ENCODE assay signal across 7 mouse cellular contexts in the genomic region with DNA sequence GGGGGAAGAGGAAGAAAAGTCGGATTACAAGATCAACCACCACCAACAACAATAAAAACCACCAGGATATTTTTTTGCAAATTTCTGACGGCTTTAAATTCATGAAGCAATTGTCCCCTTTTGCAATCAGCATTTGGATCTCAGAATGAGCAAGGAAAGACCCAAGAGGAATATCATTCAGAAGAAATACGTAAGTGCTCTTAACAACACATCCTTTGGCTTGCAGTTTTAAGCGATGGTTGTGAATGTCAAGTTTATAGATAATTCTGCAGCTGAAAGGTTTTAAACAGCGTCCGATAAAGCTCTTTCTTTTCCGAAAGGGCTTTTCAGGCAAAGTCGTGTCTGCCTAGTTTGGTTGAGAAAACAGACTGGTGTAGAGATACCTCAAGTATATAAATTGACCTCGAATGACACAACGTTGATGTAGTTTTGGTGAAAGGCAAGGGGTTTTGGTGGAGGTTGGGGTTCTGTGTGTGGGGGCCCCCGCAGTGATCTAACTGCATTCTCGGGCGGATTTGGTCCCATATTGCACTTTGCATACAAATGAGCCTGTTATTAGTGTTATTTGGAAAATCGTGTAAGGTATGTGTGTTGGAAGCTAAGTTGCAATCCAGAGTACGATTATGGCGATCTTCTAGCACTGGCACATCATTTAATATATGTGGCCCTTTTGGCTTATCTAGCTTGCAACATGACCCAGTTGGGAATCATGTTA. TPM values are rescaled to one million over a fixed set of nuclear protein-coding genes. Genes with fewer than 3 reads are reported as not detected.
DNase-seq lines count a peak whose midpoint lies in the region; ATAC-seq and TF ChIP-seq lines count a peak whose summit lies in the region.

No protein-coding gene starts in this region.

- no peak for DNase-seq in layer of hippocampus, adult 2 months (ENCODE audit: low spot score in 2 of 2)
- DNase-seq in layer of hippocampus, adult 9-11 months, result no peak
- peak; percentile 40 for DNase-seq in c-Kit-positive CD71-positive TER-119-negative erythroid progenitor cells, embryonic 14.5 days (ENCODE audit: low read depth)
- peak; percentile 6 for DNase-seq in liver, embryonic 13.5 days
- DNase-seq in gastrocnemius, postnatal 14 days, result no peak

- H3K4me3 ChIP-seq in layer of hippocampus, adult 2 months, result peak overlapping the region; percentile 91
- peak overlapping the region; percentile 84 for H3K4me3 ChIP-seq in heart, embryonic 15.5 days
- peak overlapping the region; percentile 86 for H3K4me3 ChIP-seq in liver, embryonic 13.5 days (replicated peaks)
- peak overlapping the region; percentile 70 for H3K4me3 ChIP-seq in stomach, embryonic 14.5 days (ENCODE audit: low read depth, low read length)

- no peak for ATAC-seq in heart, embryonic 15.5 days (replicated peaks; ENCODE audit: insufficient number of reproducible peaks, insufficient read depth, low FRiP score, low read depth)
- ATAC-seq in liver, embryonic 13.5 days (ENCODE audit: low read depth), result no peak
- ATAC-seq in stomach, embryonic 14.5 days (ENCODE audit: insufficient number of reproducible peaks, insufficient read depth, low FRiP score, low read depth), result no peak

- WGBS in heart, embryonic 15.5 days, result under 1% methylated on average over 16 of the region's 16 CpGs
- WGBS in liver, embryonic 13.5 days (ENCODE audit: insufficient replicate concordance), result under 1% methylated on average over 16 of the region's 16 CpGs
- WGBS in stomach, embryonic 14.5 days, result under 1% methylated on average over 16 of the region's 16 CpGs

- no peaks in the 10 kb centered on the region for H3K27me3 ChIP-seq in heart, embryonic 15.5 days
- H3K27me3 ChIP-seq in liver, embryonic 13.5 days, result no peaks in the 10 kb centered on the region
- no peaks in the 10 kb centered on the region for H3K27me3 ChIP-seq in stomach, embryonic 14.5 days (ENCODE audit: control insufficient read depth, insufficient read depth, low read length)

- peak overlapping the region; percentile 86 for H3K4me2 ChIP-seq in heart, embryonic 15.5 days
- H3K4me2 ChIP-seq in liver, embryonic 13.5 days, result peak overlapping the region; percentile 98
- H3K4me2 ChIP-seq in stomach, embryonic 14.5 days (replicated peaks; ENCODE audit: low read depth, low read length), result peak overlapping the region; percentile 85

- H3K4me1 ChIP-seq in heart, embryonic 15.5 days (replicated peaks), result peaks cover 30% of the 10 kb centered on the region
- peaks cover 54% of the 10 kb centered on the region for H3K4me1 ChIP-seq in liver, embryonic 13.5 days (replicated peaks)
- peaks cover 16% of the 10 kb centered on the region for H3K4me1 ChIP-seq in stomach, embryonic 14.5 days (ENCODE audit: control insufficient read depth, insufficient read depth, low read length)

- H3K9me3 ChIP-seq in heart, embryonic 15.5 days (replicated peaks), result no peaks in the 10 kb centered on the region
- no peaks in the 10 kb centered on the region for H3K9me3 ChIP-seq in liver, embryonic 13.5 days (replicated peaks)
- H3K9me3 ChIP-seq in stomach, embryonic 14.5 days (ENCODE audit: control insufficient read depth, low read depth, low read length), result no peaks in the 10 kb centered on the region

- intact Hi-C loops in gastrocnemius, postnatal 14 days (cut with DNase I; ENCODE audit: low total_unique reads), result no loop called here

- H3K36me3 ChIP-seq in heart, embryonic 15.5 days, result no peaks in the 10 kb centered on the region
- no peaks in the 10 kb centered on the region for H3K36me3 ChIP-seq in liver, embryonic 13.5 days
- no peaks in the 10 kb centered on the region for H3K36me3 ChIP-seq in stomach, embryonic 14.5 days (ENCODE audit: control insufficient read depth, insufficient read depth, low read length)

- H3K9ac ChIP-seq in heart, embryonic 15.5 days, result peak overlapping the region; percentile 92
- H3K9ac ChIP-seq in liver, embryonic 13.5 days, result peak overlapping the region; percentile 95
- peak overlapping the region; percentile 77 for H3K9ac ChIP-seq in stomach, embryonic 14.5 days (replicated peaks; ENCODE audit: low read depth, low read length)

- peak overlapping the region; percentile 98 for H3K27ac ChIP-seq in layer of hippocampus, adult 2 months
- H3K27ac ChIP-seq in heart, embryonic 15.5 days, result peak overlapping the region; percentile 98
- H3K27ac ChIP-seq in liver, embryonic 13.5 days, result peak overlapping the region; percentile 88
- H3K27ac ChIP-seq in stomach, embryonic 14.5 days (ENCODE audit: low read length), result no peak overlapping the region; the same call in 1 of the 2 replicates

- TF ChIP-seq CTCF in layer of hippocampus, adult 2 months (conservative IDR thresholded peaks at IDR 0.05), result no peak

RNA-seq across cellular contexts. Expression of a gene that starts 2.6 kb away (rescaled TPM):
- 10 to 100 TPM; 26.4 to 31.9 TPM for total RNA-seq in layer of hippocampus, adult 2 months (2021)
- polyA plus RNA-seq in heart, embryonic 15.5 days (2015; fragmentation: Nextera tagmentation; extraction: Ambion mirVana), result 19.0 and 21.6 TPM in 2 replicates
- polyA plus RNA-seq in liver, embryonic 13.5 days (2015; fragmentation: Nextera tagmentation; extraction: Ambion mirVana), result 8.0 and 11.6 TPM in 2 replicates
- 26.5 and 27.3 TPM in 2 replicates for polyA plus RNA-seq in stomach, embryonic 14.5 days (2014; fragmentation: Nextera tagmentation; extraction: Ambion mirVana)
- 10 to 100 TPM; 30.5 to 39.7 TPM for total RNA-seq in gastrocnemius, postnatal 14 days (2021)

Comparison
In these comparisons a context has a peak if more than half of its experiments do, and no peak if none do; other contexts are left out.
1. DNase-seq: peak in c-Kit-positive CD71-positive TER-119-negative erythroid progenitor cells, embryonic 14.5 days (single experiment) and liver, embryonic 13.5 days (single experiment); none in layer of hippocampus, adult 2 months (0 of 2), layer of hippocampus, adult 9-11 months (single experiment) and gastrocnemius, postnatal 14 days (single experiment).
2. Peak in every context shown above with its lines, with median percentiles within 50 percentile points of each other: H3K4me3 ChIP-seq, H3K4me2 ChIP-seq and H3K9ac ChIP-seq.